In the genomic region with DNA sequence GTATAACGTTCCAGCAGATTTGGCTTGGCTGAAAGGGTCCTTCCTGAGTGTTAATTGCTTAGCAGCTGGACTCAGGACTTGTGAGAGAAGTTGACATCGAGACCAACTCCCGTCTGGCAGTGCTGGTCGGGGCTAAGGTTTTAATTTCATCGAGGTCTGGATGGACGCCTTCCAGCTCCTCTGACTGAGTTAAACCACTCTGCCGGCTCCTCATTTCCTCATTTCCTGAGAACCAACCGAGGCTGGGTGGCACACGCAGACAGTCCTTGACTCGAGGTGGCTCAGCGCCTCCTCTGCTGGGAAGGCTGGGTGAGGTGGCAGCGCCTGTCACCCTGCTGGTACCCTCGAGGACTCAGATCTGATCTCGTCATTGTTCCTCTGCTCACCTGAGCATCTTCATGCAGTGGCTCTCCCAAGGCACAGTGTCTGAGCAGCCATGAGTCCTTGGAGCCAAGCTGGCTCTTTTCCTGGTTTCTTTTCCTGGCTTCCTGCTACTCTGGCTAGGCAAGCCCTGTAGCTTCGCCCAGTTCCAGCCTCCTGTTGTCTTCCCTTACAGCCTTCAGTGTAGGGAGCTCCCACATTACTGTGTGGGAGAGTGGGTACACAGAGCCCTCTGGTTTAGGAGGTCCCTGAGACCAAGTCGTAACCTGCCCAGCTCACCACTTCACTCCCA, we compare ENCODE assay signal across 15 mouse cellular contexts. TPM values are rescaled to one million over a fixed set of nuclear protein-coding genes. Genes with fewer than 3 reads are reported as not detected.
A peak's percentile ranks its signal among the peaks of the same experiment; 100 is the strongest.
DNase-seq lines count a peak whose midpoint lies in the region; ATAC-seq and TF ChIP-seq lines count a peak whose summit lies in the region.
"Had no signal": no experiment of that assay in that cellular context is flagged by ENCODE, and none has a peak within 500 bp of the region (broad histone marks: within the 10 kb centered on the region; RNA-seq: fewer than 3 reads in every experiment).

No protein-coding gene starts in this region.

- H3K4me1 ChIP-seq in kidney, adult 2 months (ENCODE audit: control insufficient read depth, insufficient read depth, low read length) = peaks cover 11% of the 10 kb centered on the region
- peaks cover 12% of the 10 kb centered on the region for H3K4me1 ChIP-seq in kidney, embryonic 14.5 days (ENCODE audit: control insufficient read depth, insufficient read depth, low read length)
- H3K4me1 ChIP-seq in embryonic facial prominence, embryonic 10.5 days = peaks cover 27% of the 10 kb centered on the region
- peaks cover 12% of the 10 kb centered on the region; the same call in 1 of the 2 replicates for H3K4me1 ChIP-seq in intestine, embryonic 16.5 days (ENCODE audit: control insufficient read depth, insufficient read depth, low read length)
- H3K4me1 ChIP-seq in hindbrain, embryonic 11.5 days (replicated peaks; ENCODE audit: control insufficient read depth, insufficient read depth, low read length) = no peaks in the 10 kb centered on the region

- DNase-seq in kidney, adult 2 months = peak; percentile 28
- no peak for DNase-seq in embryonic facial prominence, embryonic 10.5 days (ENCODE audit: low spot score)
- peak; percentile 52 for DNase-seq in gastrocnemius, postnatal 25 days
- DNase-seq in frontal cortex, postnatal 36 days (ENCODE audit: low spot score in 2 of 2) = no peak
- no peak for DNase-seq in hindbrain, embryonic 11.5 days (ENCODE audit: low spot score)
- DNase-seq: layer of hippocampus, adult 9-11 months; liver, embryonic 13.5 days; right cerebral cortex, postnatal 25 days had no signal

- ATAC-seq in kidney, embryonic 14.5 days (ENCODE audit: low FRiP score, low TSS enrichment) = no peak
- ATAC-seq in intestine, embryonic 16.5 days = no peak
- ATAC-seq in hindbrain, embryonic 11.5 days (ENCODE audit: low FRiP score) = no peak
- ATAC-seq: forebrain, embryonic 13.5 days; intestine, embryonic 15.5 days; midbrain, embryonic 13.5 days had no signal

- no peak for TF ChIP-seq POLR2A in kidney, adult 2 months (IDR thresholded peaks at IDR 0.05; ENCODE audit: low read depth, low read length)

- TF ChIP-seq CTCF in kidney, adult 2 months (conservative IDR thresholded peaks at IDR 0.05; ENCODE audit: insufficient read depth, insufficient read length, low read depth, low read length) = no peak

- WGBS in kidney, adult 2 months = 44% methylated on average over 16 of the region's 16 CpGs
- WGBS in kidney, embryonic 14.5 days = 44% methylated on average over 16 of the region's 16 CpGs
- WGBS in embryonic facial prominence, embryonic 10.5 days = 70% methylated on average over 16 of the region's 16 CpGs
- 12% methylated on average over 16 of the region's 16 CpGs for WGBS in macrophage (ENCODE audit: missing documents)
- 62% methylated on average over 16 of the region's 16 CpGs for WGBS in intestine, embryonic 16.5 days
- 77% methylated on average over 16 of the region's 16 CpGs for WGBS in hindbrain, embryonic 11.5 days

- no peaks in the 10 kb centered on the region for H3K79me2 ChIP-seq in macrophage (ENCODE audit: inconsistent target)

- H3K27me3 ChIP-seq in kidney, adult 2 months (replicated peaks; ENCODE audit: control insufficient read depth, insufficient read depth, low read length) = no peaks in the 10 kb centered on the region
- no peaks in the 10 kb centered on the region for H3K27me3 ChIP-seq in kidney, embryonic 14.5 days (ENCODE audit: control insufficient read depth, insufficient read depth, low read length)
- H3K27me3 ChIP-seq in embryonic facial prominence, embryonic 10.5 days (replicated peaks; ENCODE audit: low read depth, poor library complexity, severe bottlenecking) = no peaks in the 10 kb centered on the region; the same call in 1 of the 2 replicates
- H3K27me3 ChIP-seq in intestine, embryonic 16.5 days (replicated peaks; ENCODE audit: control insufficient read depth, insufficient read depth, low read length) = no peaks in the 10 kb centered on the region
- no peaks in the 10 kb centered on the region for H3K27me3 ChIP-seq in hindbrain, embryonic 11.5 days (ENCODE audit: control insufficient read depth, insufficient read depth, low read length)
- H3K27me3 ChIP-seq: forebrain, embryonic 13.5 days; intestine, embryonic 15.5 days; midbrain, embryonic 13.5 days; neural tube, embryonic 15.5 days had no signal

- no peak overlapping the region for H3K4me3 ChIP-seq in kidney, adult 2 months (ENCODE audit: insufficient read depth, low read depth, low read length)
- no peak overlapping the region for H3K4me3 ChIP-seq in kidney, embryonic 14.5 days (ENCODE audit: low read length)
- no peak overlapping the region for H3K4me3 ChIP-seq in embryonic facial prominence, embryonic 10.5 days
- no peak overlapping the region for H3K4me3 ChIP-seq in macrophage (ENCODE audit: inconsistent target)
- no peak overlapping the region for H3K4me3 ChIP-seq in intestine, embryonic 16.5 days (ENCODE audit: low read length)
- H3K4me3 ChIP-seq in hindbrain, embryonic 11.5 days (ENCODE audit: low read depth, low read length) = no peak overlapping the region
- H3K4me3 ChIP-seq: forebrain, embryonic 13.5 days; intestine, embryonic 15.5 days; liver, embryonic 13.5 days; midbrain, embryonic 13.5 days; neural tube, embryonic 15.5 days had no signal

- no peaks in the 10 kb centered on the region for H3K36me3 ChIP-seq in kidney, adult 2 months (ENCODE audit: control insufficient read depth, insufficient read depth, low read length)
- H3K36me3 ChIP-seq in kidney, embryonic 14.5 days (ENCODE audit: control insufficient read depth, insufficient read depth, low read length) = no peaks in the 10 kb centered on the region
- no peaks in the 10 kb centered on the region for H3K36me3 ChIP-seq in embryonic facial prominence, embryonic 10.5 days (replicated peaks)
- H3K36me3 ChIP-seq in macrophage (ENCODE audit: inconsistent target) = no peaks in the 10 kb centered on the region
- H3K36me3 ChIP-seq in intestine, embryonic 16.5 days (ENCODE audit: control insufficient read depth, insufficient read depth, low read length) = no peaks in the 10 kb centered on the region
- H3K36me3 ChIP-seq in hindbrain, embryonic 11.5 days (ENCODE audit: control insufficient read depth, insufficient read depth, low read length) = no peaks in the 10 kb centered on the region
- H3K36me3 ChIP-seq: intestine, embryonic 15.5 days; liver, embryonic 13.5 days; midbrain, embryonic 13.5 days; neural tube, embryonic 15.5 days had no signal

- H3K4me2 ChIP-seq in kidney, embryonic 14.5 days (replicated peaks; ENCODE audit: low read depth, low read length) = no peak overlapping the region
- H3K4me2 ChIP-seq in intestine, embryonic 16.5 days (ENCODE audit: low read depth, low read length) = no peak overlapping the region
- H3K4me2 ChIP-seq in hindbrain, embryonic 11.5 days (replicated peaks; ENCODE audit: low read depth, low read length) = no peak overlapping the region
- H3K4me2 ChIP-seq: forebrain, embryonic 13.5 days; intestine, embryonic 15.5 days; liver, embryonic 13.5 days; midbrain, embryonic 13.5 days; neural tube, embryonic 15.5 days had no signal

- H3K9ac ChIP-seq in kidney, embryonic 14.5 days (ENCODE audit: low read depth, low read length) = no peak overlapping the region
- no peak overlapping the region for H3K9ac ChIP-seq in intestine, embryonic 16.5 days (ENCODE audit: low read depth, low read length)
- no peak overlapping the region for H3K9ac ChIP-seq in hindbrain, embryonic 11.5 days (ENCODE audit: low read depth, low read length)
- H3K9ac ChIP-seq: forebrain, embryonic 13.5 days; intestine, embryonic 15.5 days; liver, embryonic 13.5 days; midbrain, embryonic 13.5 days; neural tube, embryonic 15.5 days had no signal

- H3K27ac ChIP-seq in kidney, adult 2 months (ENCODE audit: insufficient read depth, low read depth, low read length) = no peak overlapping the region
- no peak overlapping the region for H3K27ac ChIP-seq in kidney, embryonic 14.5 days (ENCODE audit: low read depth, low read length)
- H3K27ac ChIP-seq in embryonic facial prominence, embryonic 10.5 days (replicated peaks) = peak overlapping the region; percentile 35; the same call in 1 of the 2 replicates
- peak overlapping the region; percentile 17; the same call in 1 of the 2 replicates for H3K27ac ChIP-seq in macrophage
- no peak overlapping the region for H3K27ac ChIP-seq in intestine, embryonic 16.5 days (ENCODE audit: low read length)
- H3K27ac ChIP-seq in hindbrain, embryonic 11.5 days (ENCODE audit: low read depth, low read length) = no peak overlapping the region
- H3K27ac ChIP-seq: forebrain, embryonic 13.5 days; intestine, embryonic 15.5 days; liver, embryonic 13.5 days; midbrain, embryonic 13.5 days; neural tube, embryonic 15.5 days had no signal

- no peaks in the 10 kb centered on the region for H3K9me3 ChIP-seq in kidney, embryonic 14.5 days (ENCODE audit: control insufficient read depth, low read length)
- no peaks in the 10 kb centered on the region for H3K9me3 ChIP-seq in embryonic facial prominence, embryonic 10.5 days
- no peaks in the 10 kb centered on the region for H3K9me3 ChIP-seq in intestine, embryonic 16.5 days (ENCODE audit: control insufficient read depth, low read length)
- H3K9me3 ChIP-seq in hindbrain, embryonic 11.5 days (ENCODE audit: control insufficient read depth, low read length) = no peaks in the 10 kb centered on the region
- H3K9me3 ChIP-seq: forebrain, embryonic 13.5 days; intestine, embryonic 15.5 days; liver, embryonic 13.5 days; midbrain, embryonic 13.5 days; neural tube, embryonic 15.5 days had no signal

RNA-seq across cellular contexts. Expression of gene Map3k14, which starts 21.2 kb away (rescaled TPM):
- polyA plus RNA-seq in kidney, adult 2 months (2012; rRNA removed) = 8.0 and 8.6 TPM in 2 replicates
- 3.3 and 4.8 TPM in 2 replicates for polyA plus RNA-seq in kidney, embryonic 14.5 days (2014; fragmentation: Nextera tagmentation; extraction: Ambion mirVana)
- polyA plus RNA-seq in embryonic facial prominence, embryonic 10.5 days (2016; fragmentation: Nextera tagmentation; extraction: Ambion mirVana) = 3.1 and 3.2 TPM in 2 replicates
- total RNA-seq in gastrocnemius, postnatal 25 days (2021) = 1 to 10 TPM; 2.8 to 4.1 TPM
- 100 to 1,000 TPM in 5 of 26 experiments, 10 to 100 TPM in 21; 16.7 to 137 (median 78.1) TPM for total RNA-seq in macrophage (2018; cell fraction: chromatin; rRNA removed)
- total RNA-seq in macrophage (2018; cell fraction: cytosol; rRNA removed) = 10 to 100 TPM in 23 of 26 experiments, 1 to 10 TPM in 3; 7.8 to 23.6 (median 14.8) TPM
- total RNA-seq in macrophage (2018; cell fraction: nucleus; rRNA removed) = 10 to 100 TPM in 25 of 26 experiments, 1 to 10 TPM in 1; 9.3 to 75.6 (median 42.6) TPM
- 9.0 to 14.1 TPM (median 9.9 TPM) in 3 replicates for polyA plus RNA-seq in macrophage (2018)
- 3.1 TPM in 2 replicates for polyA plus RNA-seq in intestine, embryonic 16.5 days (2015; fragmentation: Nextera tagmentation; extraction: Ambion mirVana)
- 3.0 and 3.3 TPM in 2 replicates for polyA plus RNA-seq in hindbrain, embryonic 11.5 days (2014; fragmentation: Nextera tagmentation; extraction: Ambion mirVana)

Comparison
In these comparisons a context has a peak if more than half of its experiments do, and no peak if none do; other contexts are left out.
1. DNase-seq: peak in kidney, adult 2 months (single experiment) and gastrocnemius, postnatal 25 days (single experiment); none in embryonic facial prominence, embryonic 10.5 days (single experiment), frontal cortex, postnatal 36 days (0 of 2) and hindbrain, embryonic 11.5 days (single experiment).
2. H3K27ac ChIP-seq: peak in embryonic facial prominence, embryonic 10.5 days (single experiment) and macrophage (single experiment); none in kidney, adult 2 months (single experiment), kidney, embryonic 14.5 days (single experiment), intestine, embryonic 16.5 days (single experiment) and hindbrain, embryonic 11.5 days (single experiment).